Mouse (Mus musculus) myocyte (in vitro differentiated cells): ENCODE data around the gene Rlf.

Experiments used
- CEBPB ChIP-seq: IDR thresholded peaks from 2 replicates; pipeline ENCODE4 v1.6.1; 2011; ENCODE audit warnings: mild to moderate bottlenecking, moderate library complexity; ENCODE audit not compliant: poor library complexity, insufficient read depth, severe bottlenecking
- E2F4 ChIP-seq: IDR thresholded peaks from one replicate; pipeline ENCODE4 v1.6.1; 2011; ENCODE audit warnings: mild to moderate bottlenecking, control low read depth, moderate library complexity; ENCODE audit not compliant: insufficient read depth
- MAX ChIP-seq: IDR thresholded peaks from one replicate; pipeline ENCODE4 v1.6.1; 2011; ENCODE audit warnings: low read depth, mild to moderate bottlenecking, control low read depth
- MYOD1 ChIP-seq, 3 experiments: IDR thresholded peaks; one replicate each; pipeline ENCODE4 v1.6.1; 2011; ENCODE audit warnings: control low read depth in 2 of 3, low read depth in 2 of 3, mild to moderate bottlenecking in 2 of 3, moderate library complexity in 1 of 3; ENCODE audit not compliant: insufficient read length in 2 of 3, control insufficient read depth in 1 of 3
- MYOG ChIP-seq, 3 experiments: IDR thresholded peaks; one replicate each; pipeline ENCODE4 v1.6.1; 2011; ENCODE audit warnings: control low read depth in 2 of 3, low read depth in 2 of 3, mild to moderate bottlenecking in 2 of 3; ENCODE audit not compliant: insufficient read length in 2 of 3, control insufficient read depth in 1 of 3, insufficient read depth in 1 of 3
- POLR2A ChIP-seq: IDR thresholded peaks from one replicate; pipeline ENCODE4 v1.6.1; 2011; ENCODE audit warnings: low read depth, mild to moderate bottlenecking, control low read depth, moderate library complexity; ENCODE audit not compliant: insufficient read length
- REST ChIP-seq: IDR thresholded peaks from one replicate; pipeline ENCODE4 v1.6.1; 2011; ENCODE audit warnings: mild to moderate bottlenecking, control low read depth, moderate library complexity; ENCODE audit not compliant: insufficient read depth, insufficient read length
- SRF ChIP-seq: IDR thresholded peaks from one replicate; pipeline ENCODE4 v1.6.1; 2011; ENCODE audit warnings: low read depth; ENCODE audit not compliant: control insufficient read depth, insufficient read length
- TCF12 ChIP-seq: IDR thresholded peaks from one replicate; pipeline ENCODE4 v1.6.1; 2011; ENCODE audit warnings: mild to moderate bottlenecking, control low read depth; ENCODE audit not compliant: poor library complexity, insufficient read depth, severe bottlenecking
- TCF3 ChIP-seq: IDR thresholded peaks from one replicate; pipeline ENCODE4 v1.6.1; 2011; ENCODE audit warnings: low read depth, control low read depth; ENCODE audit not compliant: insufficient read length
- USF1 ChIP-seq: IDR thresholded peaks from one replicate; pipeline ENCODE4 v1.6.1; 2011; ENCODE audit warnings: low read depth, mild to moderate bottlenecking, control low read depth, moderate library complexity

DNA sequence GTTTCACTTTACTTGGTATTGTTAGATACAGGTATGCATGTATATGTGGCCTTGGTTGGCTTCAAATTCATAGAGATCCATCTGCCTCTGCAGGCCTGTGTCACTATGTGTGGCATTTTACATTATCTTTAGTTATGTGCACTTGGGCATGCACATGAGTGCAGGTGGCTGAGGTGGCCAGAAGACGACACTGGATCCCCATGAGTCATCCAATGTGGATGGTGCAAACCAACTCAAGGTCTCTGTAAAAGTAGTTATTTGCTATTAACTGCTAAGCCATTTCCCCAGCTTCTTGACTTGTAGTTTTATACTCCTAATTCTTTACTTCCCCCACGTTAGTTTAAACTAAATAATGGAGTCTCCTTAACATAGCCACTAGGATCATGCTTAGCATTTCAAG lies 22.6 kb downstream of the Rlf start:
- TF ChIP-seq E2F4, result no peak
- no peak for TF ChIP-seq POLR2A
- no peak for TF ChIP-seq MAX
- no peak for TF ChIP-seq TCF12
- no peak for TF ChIP-seq SRF
- no peak for TF ChIP-seq USF1
- no peak for TF ChIP-seq TCF3
- TF ChIP-seq REST, result no peak
- TF ChIP-seq MYOD1 (IDR thresholded peaks at IDR 0.05; ENCODE audit: control insufficient read depth in 1 of 3, insufficient read length in 2 of 3, low read depth in 2 of 3), result peak in 1 of 3 experiments; percentile 16
- peak in 1 of 3 experiments; percentile 36 for TF ChIP-seq MYOG (IDR thresholded peaks at IDR 0.05; ENCODE audit: control insufficient read depth in 1 of 3, insufficient read depth in 1 of 3, insufficient read length in 2 of 3, low read depth in 2 of 3)
- no peak for TF ChIP-seq CEBPB
